15 mouse cellular contexts compared by ENCODE assay signal in genomic region chr16:57301512-57302115, GRCm38 (mm10). TPM values are rescaled to one million over a fixed set of nuclear protein-coding genes. Genes with fewer than 3 reads are reported as not detected.
A peak's percentile ranks its signal among the peaks of the same experiment; 100 is the strongest.
DNase-seq lines count a peak whose midpoint lies in the region; ATAC-seq lines count a peak whose summit lies in the region.
"Had no signal": no experiment of that assay in that cellular context is flagged by ENCODE, and none has a peak within 500 bp of the region (broad histone marks: within the 10 kb centered on the region; RNA-seq: fewer than 3 reads in every experiment).

No protein-coding gene starts in this region.

- no peak overlapping the region for H3K4me3 ChIP-seq in midbrain, embryonic 16.5 days (ENCODE audit: low read depth, low read length)
- H3K4me3 ChIP-seq: forebrain, embryonic 15.5 days; heart, embryonic 15.5 days; stomach, embryonic 15.5 days had no signal

- no peaks in the 10 kb centered on the region for H3K27me3 ChIP-seq in midbrain, embryonic 16.5 days (ENCODE audit: control insufficient read depth, insufficient read depth, low read depth, low read length)
- H3K27me3 ChIP-seq: forebrain, embryonic 15.5 days; heart, embryonic 15.5 days; stomach, embryonic 15.5 days had no signal

- peak; percentile 20 for DNase-seq in kidney, adult 9 months
- no peak for DNase-seq in kidney, postnatal 10 days
- DNase-seq in testis, postnatal 14 days (ENCODE audit: low spot score): no peak
- DNase-seq: cerebellum, adult 18-20 months; right cerebral cortex, adult 18-20 months had no signal

- peak; percentile 68 for ATAC-seq in CD4-positive, CD25-positive, alpha-beta regulatory T cell, adult 4 months
- ATAC-seq in activated CD4-positive, CD25-positive, alpha-beta regulatory T cell, adult 4 months: peak; percentile 59
- 0 out of 2 replicates have a peak, but pooled peaks have one; percentile 40 for ATAC-seq in monocyte, adult 5-6 weeks (replicated peaks; ENCODE audit: insufficient number of reproducible peaks, low FRiP score, low TSS enrichment, poor library complexity, severe bottlenecking)
- no peak for ATAC-seq in midbrain, embryonic 16.5 days
- ATAC-seq: forebrain, embryonic 15.5 days; intestine, embryonic 16.5 days had no signal

- H3K27ac ChIP-seq in midbrain, embryonic 16.5 days (ENCODE audit: low read length): no peak overlapping the region
- H3K27ac ChIP-seq: forebrain, embryonic 15.5 days; heart, embryonic 15.5 days; stomach, embryonic 15.5 days had no signal

- no peak overlapping the region for H3K9ac ChIP-seq in midbrain, embryonic 16.5 days (ENCODE audit: low read depth, low read length)
- H3K9ac ChIP-seq: forebrain, embryonic 15.5 days; heart, embryonic 15.5 days; stomach, embryonic 15.5 days had no signal

- no peaks in the 10 kb centered on the region; the same call in 1 of the 2 replicates for H3K4me1 ChIP-seq in midbrain, embryonic 16.5 days (ENCODE audit: control insufficient read depth, insufficient read depth, low read length)
- H3K4me1 ChIP-seq: forebrain, embryonic 15.5 days; stomach, embryonic 15.5 days had no signal

- WGBS in midbrain, embryonic 16.5 days: 82% methylated on average over 9 of the region's 9 CpGs

- H3K36me3 ChIP-seq in midbrain, embryonic 16.5 days (ENCODE audit: control insufficient read depth, insufficient read depth, low read length): no peaks in the 10 kb centered on the region
- H3K36me3 ChIP-seq: forebrain, embryonic 15.5 days; heart, embryonic 15.5 days; stomach, embryonic 15.5 days had no signal

- no peak overlapping the region for H3K4me2 ChIP-seq in midbrain, embryonic 16.5 days (ENCODE audit: low read length)
- H3K4me2 ChIP-seq: forebrain, embryonic 15.5 days; heart, embryonic 15.5 days; stomach, embryonic 15.5 days had no signal

- H3K9me3 ChIP-seq in midbrain, embryonic 16.5 days (replicated peaks; ENCODE audit: control insufficient read depth, low read length, poor library complexity, severe bottlenecking): no peaks in the 10 kb centered on the region
- H3K9me3 ChIP-seq: forebrain, embryonic 15.5 days; G1E; heart, embryonic 15.5 days; stomach, embryonic 15.5 days had no signal

RNA-seq across cellular contexts. Expression of gene Tmem30c, which starts 8.9 kb away (rescaled TPM):
- polyA plus RNA-seq in CD4-positive, CD25-positive, alpha-beta regulatory T cell, adult 4 months (2017; shearing (Covaris generic)): not detected
- polyA plus RNA-seq in activated CD4-positive, CD25-positive, alpha-beta regulatory T cell, adult 4 months (2017; shearing (Covaris generic)): not detected
- total RNA-seq in monocyte, adult 5-6 weeks (2017): 0.10 TPM in 1 of 3 replicates, not detected in the others
- 0.44 and 0.63 TPM in 2 replicates for polyA plus RNA-seq in midbrain, embryonic 16.5 days (2015; fragmentation: Nextera tagmentation; extraction: Ambion mirVana)
- polyA plus RNA-seq: embryonic facial prominence, embryonic 11.5 days; G1E; heart, embryonic 15.5 days; intestine, embryonic 16.5 days had no signal

RNA-seq across cellular contexts. Expression of gene Filip1l, which starts 51.3 kb away (rescaled TPM):
- polyA plus RNA-seq in CD4-positive, CD25-positive, alpha-beta regulatory T cell, adult 4 months (2017; shearing (Covaris generic)): 10 to 100 TPM; 14.2 to 14.9 TPM
- polyA plus RNA-seq in activated CD4-positive, CD25-positive, alpha-beta regulatory T cell, adult 4 months (2017; shearing (Covaris generic)): 10 to 100 TPM; 14.0 to 14.3 TPM
- total RNA-seq in monocyte, adult 5-6 weeks (2017): 186 to 207 TPM (median 200 TPM) in 3 replicates
- polyA plus RNA-seq in midbrain, embryonic 16.5 days (2015; fragmentation: Nextera tagmentation; extraction: Ambion mirVana): 2.2 TPM in 2 replicates
